Mouse (Mus musculus): ENCODE results near the gene Slc35d2.

DNA sequence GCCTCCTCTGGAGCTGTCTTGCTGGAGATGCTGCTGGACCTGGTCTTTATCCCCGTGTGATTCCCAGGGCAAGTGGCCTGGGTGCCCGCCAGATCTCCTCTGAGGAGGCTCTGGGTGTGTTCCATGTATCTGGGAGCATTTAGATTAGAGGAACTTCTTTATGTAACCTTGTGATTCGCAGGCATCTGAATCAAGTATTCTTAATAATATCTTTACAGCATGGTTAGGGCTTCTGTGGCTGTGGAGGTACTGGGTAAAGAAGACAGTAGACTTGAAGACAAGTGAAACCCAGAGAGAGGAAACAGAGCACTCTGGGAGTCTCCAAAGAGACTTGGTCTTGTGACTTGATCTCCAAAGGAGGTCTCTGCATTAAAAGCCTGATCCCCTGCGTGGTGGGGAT, 40.0 kb downstream of the Slc35d2 start, which contains the start of gene Hsd17b3:
- TF ChIP-seq POLR2A (IDR thresholded peaks at IDR 0.05; ENCODE audit: insufficient read length, low read depth) (no peak), MAX (IDR thresholded peaks at IDR 0.05; ENCODE audit: low read depth) (no peak), E2F4 (IDR thresholded peaks at IDR 0.05; ENCODE audit: insufficient read depth) (no peak), TCF12 (IDR thresholded peaks at IDR 0.05; ENCODE audit: insufficient read depth, poor library complexity, severe bottlenecking) (no peak), USF1 (IDR thresholded peaks at IDR 0.05; ENCODE audit: low read depth) (no peak), POLR2AphosphoS2 (IDR thresholded peaks at IDR 0.05; ENCODE audit: insufficient read length, low read depth) (no peak), SRF (IDR thresholded peaks at IDR 0.05; ENCODE audit: control insufficient read depth, insufficient read length, low read depth) (no peak), MYOD1 (IDR thresholded peaks at IDR 0.05; ENCODE audit: control insufficient read depth in 1 of 3, insufficient read length in 2 of 3, low read depth in 2 of 3) (no peak), CEBPB (IDR thresholded peaks at IDR 0.05; ENCODE audit: insufficient read depth, poor library complexity, severe bottlenecking) (no peak), MYOG (IDR thresholded peaks at IDR 0.05; ENCODE audit: control insufficient read depth in 1 of 3, insufficient read depth in 1 of 3, insufficient read length in 2 of 3, low read depth in 2 of 3) (no peak), REST (IDR thresholded peaks at IDR 0.05; ENCODE audit: insufficient read depth, insufficient read length) (no peak)

Measured in myocyte (in vitro differentiated cells).